11 mouse cellular contexts compared by ENCODE assay signal in genomic region chr5:122698701-122699060, GRCm38 (mm10). TPM values are rescaled to one million over a fixed set of nuclear protein-coding genes. Genes with fewer than 3 reads are reported as not detected.
DNase-seq lines count a peak whose midpoint lies in the region; ATAC-seq lines count a peak whose summit lies in the region.
"Had no signal": no experiment of that assay in that cellular context is flagged by ENCODE, and none has a peak within 500 bp of the region (broad histone marks: within the 10 kb centered on the region; RNA-seq: fewer than 3 reads in every experiment).

No protein-coding gene starts in this region.

- H3K9me3 ChIP-seq in hindbrain, embryonic 10.5 days = no peaks in the 10 kb centered on the region
- no peaks in the 10 kb centered on the region for H3K9me3 ChIP-seq in forebrain, embryonic 15.5 days
- H3K9me3 ChIP-seq: limb, embryonic 10.5 days; neural tube, embryonic 13.5 days had no signal

- no peaks in the 10 kb centered on the region for H3K27me3 ChIP-seq in hindbrain, embryonic 10.5 days (ENCODE audit: insufficient read depth, poor library complexity, severe bottlenecking)
- no peaks in the 10 kb centered on the region for H3K27me3 ChIP-seq in forebrain, embryonic 15.5 days
- H3K27me3 ChIP-seq: neural tube, embryonic 13.5 days had no signal

- no peak overlapping the region for H3K27ac ChIP-seq in hindbrain, embryonic 10.5 days
- H3K27ac ChIP-seq in forebrain, embryonic 15.5 days (replicated peaks) = no peak overlapping the region
- H3K27ac ChIP-seq: limb, embryonic 10.5 days; neural tube, embryonic 13.5 days had no signal

- WGBS in hindbrain, embryonic 10.5 days = 84% methylated on average over 9 of the region's 9 CpGs
- WGBS in forebrain, embryonic 15.5 days = 84% methylated on average over 9 of the region's 9 CpGs

- DNase-seq in gastrocnemius, adult 18-20 months (ENCODE audit: low spot score) = peak; percentile 19
- no peak for DNase-seq in gastrocnemius, adult 8-10 months (ENCODE audit: low spot score in 2 of 2)
- peak; percentile 50 for DNase-seq in lung, postnatal 36 days
- DNase-seq in lung, postnatal 4 days = no peak
- DNase-seq in hindbrain, embryonic 10.5 days (ENCODE audit: low spot score) = no peak
- DNase-seq: kidney, postnatal 25 days had no signal

- no peak overlapping the region for H3K9ac ChIP-seq in forebrain, embryonic 15.5 days (replicated peaks)
- H3K9ac ChIP-seq: neural tube, embryonic 13.5 days had no signal

- H3K36me3 ChIP-seq in hindbrain, embryonic 10.5 days = no peaks in the 10 kb centered on the region
- H3K36me3 ChIP-seq in forebrain, embryonic 15.5 days = no peaks in the 10 kb centered on the region
- H3K36me3 ChIP-seq: limb, embryonic 10.5 days; neural tube, embryonic 13.5 days had no signal

- ATAC-seq in inflammation-experienced regulatory T-cells, adult 6 months = peak; percentile 48
- peak; percentile 25; the same call in 1 of the 2 replicates for ATAC-seq in monocyte, adult 5-6 weeks (replicated peaks; ENCODE audit: insufficient number of reproducible peaks, low FRiP score, low TSS enrichment, poor library complexity, severe bottlenecking)
- ATAC-seq in forebrain, embryonic 15.5 days (replicated peaks) = no peak

- peaks cover 2% of the 10 kb centered on the region for H3K4me1 ChIP-seq in hindbrain, embryonic 10.5 days (replicated peaks)
- H3K4me1 ChIP-seq in forebrain, embryonic 15.5 days = peaks cover 7% of the 10 kb centered on the region; the same call in 1 of the 2 replicates
- H3K4me1 ChIP-seq: limb, embryonic 10.5 days had no signal

- H3K4me2 ChIP-seq in forebrain, embryonic 15.5 days (replicated peaks) = no peak overlapping the region
- H3K4me2 ChIP-seq: neural tube, embryonic 13.5 days had no signal

- H3K4me3 ChIP-seq in hindbrain, embryonic 10.5 days = no peak overlapping the region
- no peak overlapping the region for H3K4me3 ChIP-seq in forebrain, embryonic 15.5 days
- H3K4me3 ChIP-seq: limb, embryonic 10.5 days; neural tube, embryonic 13.5 days had no signal

RNA-seq across cellular contexts. Expression of gene P2rx4, which starts 8.7 kb away (rescaled TPM):
- 1 to 10 TPM; 3.8 to 5.3 TPM for total RNA-seq in gastrocnemius, adult 18-20 months (2021)
- total RNA-seq in gastrocnemius, adult 8-10 months (2022) = 1 to 10 TPM; 2.0 to 3.5 (median 2.9) TPM
- polyA plus RNA-seq in inflammation-experienced regulatory T-cells, adult 6 months (2017; shearing (Covaris generic)) = 10 to 100 TPM; 24.6 to 46.1 (median 34.3) TPM
- 16.5 to 37.1 TPM (median 26.3 TPM) in 3 replicates for total RNA-seq in monocyte, adult 5-6 weeks (2017)
- 5.8 and 6.2 TPM in 2 replicates for polyA plus RNA-seq in hindbrain, embryonic 10.5 days (2016; fragmentation: Nextera tagmentation; extraction: Ambion mirVana)
- 8.8 and 9.4 TPM in 2 replicates for polyA plus RNA-seq in forebrain, embryonic 15.5 days (2015; fragmentation: Nextera tagmentation; extraction: Ambion mirVana)

RNA-seq across cellular contexts. Expression of gene P2rx7, which starts 55.0 kb away (rescaled TPM):
- 1 to 10 TPM; 1.3 to 1.5 TPM for total RNA-seq in gastrocnemius, adult 18-20 months (2021)
- total RNA-seq in gastrocnemius, adult 8-10 months (2022) = 1 to 10 TPM in 2 of 4 experiments, under 1 TPM in 2; 0.92 to 1.5 (median 1.1) TPM
- polyA plus RNA-seq in inflammation-experienced regulatory T-cells, adult 6 months (2017; shearing (Covaris generic)) = 100 to 1,000 TPM in 1 of 3 experiments, 10 to 100 TPM in 2; 53.2 to 109 (median 90.0) TPM
- total RNA-seq in monocyte, adult 5-6 weeks (2017) = 23.3 to 42.5 TPM (median 24.3 TPM) in 3 replicates
- 0.73 and 2.1 TPM in 2 replicates for polyA plus RNA-seq in hindbrain, embryonic 10.5 days (2016; fragmentation: Nextera tagmentation; extraction: Ambion mirVana)
- polyA plus RNA-seq in forebrain, embryonic 15.5 days (2015; fragmentation: Nextera tagmentation; extraction: Ambion mirVana) = 1.4 and 1.8 TPM in 2 replicates
- polyA plus RNA-seq: limb, embryonic 10.5 days had no signal

Comparison
In these comparisons a context has a peak if more than half of its experiments do, and no peak if none do; other contexts are left out.
1. DNase-seq: peak in gastrocnemius, adult 18-20 months (single experiment) and lung, postnatal 36 days (single experiment); none in gastrocnemius, adult 8-10 months (0 of 2), lung, postnatal 4 days (0 of 2) and hindbrain, embryonic 10.5 days (single experiment).